Mouse (Mus musculus) limb, embryonic 10.5 days (tissue): ENCODE results near the gene Hist1h4f. TPM values are rescaled to one million over a fixed set of nuclear protein-coding genes. Genes with fewer than 3 reads are reported as not detected.
A peak's percentile ranks its signal among the peaks of the same experiment; 100 is the strongest.

Source experiments
- microRNA-seq: library from miRNA; unstranded; fragments of <30 nt; microRNA quantifications from one replicate; pipeline ENCODE4, GENCODE M21; 2017
- polyA plus RNA-seq: library from polyadenylated mRNA; unstranded; fragments of >200 nt; fragmentation: Nextera tagmentation; extraction: Ambion mirVana; gene quantifications from 2 replicates; pipeline ENCODE4 v1.2.1, GENCODE M21; 2016

Gene Hist1h4f
- polyA plus RNA-seq, 1 experiment from 2014 or later = 1.3 TPM

Small RNAs within 50 kb of the gene (microRNA-seq; reads per million reads assigned to microRNA genes)
- gene Gm44297 (not detected), gene Gm44359 (not detected), gene Gm44394 (not detected), gene n-TStga1 (3.5 reads per million, percentile 4 among the genes with 10 or more reads in this experiment)

Other genes starting within 250 kb of the Hist1h4f start
- gene Zfp322a, start 182.4 kb downstream of the Hist1h4f start, polyA plus RNA-seq = 55.7 and 69.0 TPM in 2 replicates
- 16.9 and 17.1 TPM in 2 replicates for gene Abt1, start 127.8 kb downstream of the Hist1h4f start, polyA plus RNA-seq
- 0.08 and 0.10 TPM in 2 replicates for gene Btn1a1, start 85.7 kb downstream of the Hist1h4f start, polyA plus RNA-seq
- 0.99 and 1.9 TPM in 2 replicates for gene Btn2a2, start 62.8 kb downstream of the Hist1h4f start, polyA plus RNA-seq
- gene Hist1h4h, start 20.6 kb downstream of the Hist1h4f start, polyA plus RNA-seq = 2.4 and 4.5 TPM in 2 replicates
- gene Hist1h2af, start 17.7 kb downstream of the Hist1h4f start, polyA plus RNA-seq = 8.0 and 11.7 TPM in 2 replicates
- 4.7 and 5.3 TPM in 2 replicates for gene Hist1h3g, start 16.2 kb downstream of the Hist1h4f start, polyA plus RNA-seq
- 0.56 and 0.69 TPM in 2 replicates for gene Hist1h2bh, start 8.3 kb downstream of the Hist1h4f start, polyA plus RNA-seq
- gene Hist1h3f, start 7.6 kb downstream of the Hist1h4f start, polyA plus RNA-seq = 1.3 and 1.4 TPM in 2 replicates
- gene Hist1h1d, start 1.6 kb upstream of the Hist1h4f start, polyA plus RNA-seq = 0.59 and 0.67 TPM in 2 replicates
- gene Hist1h3e, start 10.7 kb upstream of the Hist1h4f start, polyA plus RNA-seq = 5.6 and 7.8 TPM in 2 replicates
- 109 and 113 TPM in 2 replicates for gene Hist1h2ae, start 19.6 kb upstream of the Hist1h4f start, polyA plus RNA-seq
- 7.3 and 8.1 TPM in 2 replicates for gene Hist1h2bg, start 19.7 kb upstream of the Hist1h4f start, polyA plus RNA-seq
- 2.4 and 3.5 TPM in 2 replicates for gene Hist1h2bf, start 22.5 kb upstream of the Hist1h4f start, polyA plus RNA-seq
- gene Hist1h2ad, start 22.7 kb upstream of the Hist1h4f start, polyA plus RNA-seq = 1.3 and 3.9 TPM in 2 replicates
- 7.7 and 9.6 TPM in 2 replicates for gene Hist1h3d, start 24.1 kb upstream of the Hist1h4f start, polyA plus RNA-seq
- gene Hist1h4d, start 29.9 kb upstream of the Hist1h4f start, polyA plus RNA-seq = 109 and 120 TPM in 2 replicates
- 2.3 and 4.2 TPM in 2 replicates for gene Hist1h2be, start 69.5 kb upstream of the Hist1h4f start, polyA plus RNA-seq
- 19.6 and 20.6 TPM in 2 replicates for gene Hist1h1e, start 70.9 kb upstream of the Hist1h4f start, polyA plus RNA-seq
- 0.60 and 0.98 TPM in 2 replicates for gene Hist1h2ac, start 132.3 kb upstream of the Hist1h4f start, polyA plus RNA-seq
- 16.9 and 17.0 TPM in 2 replicates for gene Hist1h2bc, start 132.6 kb upstream of the Hist1h4f start, polyA plus RNA-seq
- gene Hist1h1t, start 144.2 kb upstream of the Hist1h4f start, polyA plus RNA-seq = 0.26 TPM in 1 of 2 replicates, not detected in the other
- gene Hist1h4c, start 146.8 kb upstream of the Hist1h4f start, polyA plus RNA-seq = 6.4 and 6.5 TPM in 2 replicates
- gene Hfe, start 159.2 kb upstream of the Hist1h4f start, polyA plus RNA-seq = 1.6 and 2.0 TPM in 2 replicates
- gene Hist1h1c, start 187.2 kb upstream of the Hist1h4f start, polyA plus RNA-seq = 8.6 and 11.8 TPM in 2 replicates
- gene Hist1h3c, start 194.0 kb upstream of the Hist1h4f start, polyA plus RNA-seq = 9.6 TPM in 2 replicates
- gene Hist1h2bb, start 195.1 kb upstream of the Hist1h4f start, polyA plus RNA-seq = 3.5 and 3.7 TPM in 2 replicates
- 55.9 and 60.6 TPM in 2 replicates for gene Hist1h2ab, start 199.5 kb upstream of the Hist1h4f start, polyA plus RNA-seq
- 6.3 and 9.7 TPM in 2 replicates for gene Hist1h3b, start 200.6 kb upstream of the Hist1h4f start, polyA plus RNA-seq
- gene Hist1h4b, start 205.4 kb upstream of the Hist1h4f start, polyA plus RNA-seq = 4.4 and 5.9 TPM in 2 replicates
- gene Hist1h4a, start 209.6 kb upstream of the Hist1h4f start, polyA plus RNA-seq = 0.51 and 0.62 TPM in 2 replicates
- gene Hist1h3a, start 210.7 kb upstream of the Hist1h4f start, polyA plus RNA-seq = 3.0 and 5.3 TPM in 2 replicates
- gene Hist1h1a, start 212.0 kb upstream of the Hist1h4f start, polyA plus RNA-seq = 2.1 and 4.0 TPM in 2 replicates
- gene Trim38, start 218.3 kb upstream of the Hist1h4f start, polyA plus RNA-seq = not detected in 2 replicates